Mouse (Mus musculus) thymus, postnatal 10 days (tissue): ENCODE measurements around the gene Unc5a.

Source experiments
- DNase-seq, 2 experiments: peaks; one replicate each; pipeline ENCODE4 v3.0.0; 2021; ENCODE audit warnings: low spot score in 2 of 2

The Unc5a gene

GRCm38 (mm10) chr13:54955695-54956471, 6.7 kb downstream of the Unc5a start:
- DNase-seq, result no peak

DNA sequence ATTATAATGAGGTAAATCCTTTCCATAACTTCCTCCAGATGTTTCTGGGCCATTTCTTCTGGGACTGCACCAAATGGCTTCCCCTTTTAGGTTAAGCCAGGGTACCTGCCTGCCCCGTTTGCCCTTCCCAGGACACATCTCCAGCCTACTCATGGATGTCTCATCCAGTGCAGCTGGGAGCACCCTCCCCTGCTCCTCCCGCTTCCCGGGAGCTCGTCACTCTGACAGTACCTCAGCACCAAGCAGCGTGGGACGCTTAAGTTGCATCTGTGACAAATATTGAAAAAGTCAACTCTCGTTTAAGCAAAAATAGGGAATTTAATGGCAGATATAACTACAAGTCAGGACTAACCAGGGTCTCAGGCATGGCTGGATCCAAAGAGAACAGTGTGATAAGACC, 8.1 kb downstream of the Unc5a start:
- no peak for DNase-seq

DNA sequence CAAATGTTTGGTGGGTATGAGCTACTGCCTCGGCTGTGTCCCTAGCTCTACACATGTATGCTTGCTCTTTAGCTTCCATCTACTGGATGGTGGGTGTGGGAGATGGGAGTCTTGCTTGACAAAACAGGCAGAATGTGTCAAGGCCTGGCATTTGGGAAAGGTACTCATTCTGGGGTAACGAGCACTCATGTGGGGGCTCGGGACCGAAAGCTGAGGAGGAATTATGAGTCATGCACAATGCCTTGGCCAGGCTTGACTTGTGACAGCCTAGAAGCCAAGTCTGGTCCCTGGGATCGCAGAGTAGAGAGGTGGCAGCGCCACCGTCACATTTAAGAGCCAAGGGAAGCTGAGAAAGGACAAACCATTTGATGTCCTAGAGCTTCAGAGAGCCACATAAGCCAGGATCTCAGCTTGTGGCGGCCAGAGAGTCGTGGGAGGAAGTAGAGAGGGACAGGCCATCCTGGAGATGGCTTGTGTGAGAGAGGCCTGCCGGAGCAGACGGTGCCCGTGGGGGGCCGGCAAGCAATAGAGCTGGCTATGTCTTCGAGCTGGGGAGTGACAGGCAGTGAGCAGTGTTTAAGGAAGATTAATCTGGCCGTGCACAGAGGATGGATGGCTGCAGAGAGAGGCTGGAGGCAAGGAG, 10.0 kb downstream of the Unc5a start:
- DNase-seq, result no peak

DNA sequence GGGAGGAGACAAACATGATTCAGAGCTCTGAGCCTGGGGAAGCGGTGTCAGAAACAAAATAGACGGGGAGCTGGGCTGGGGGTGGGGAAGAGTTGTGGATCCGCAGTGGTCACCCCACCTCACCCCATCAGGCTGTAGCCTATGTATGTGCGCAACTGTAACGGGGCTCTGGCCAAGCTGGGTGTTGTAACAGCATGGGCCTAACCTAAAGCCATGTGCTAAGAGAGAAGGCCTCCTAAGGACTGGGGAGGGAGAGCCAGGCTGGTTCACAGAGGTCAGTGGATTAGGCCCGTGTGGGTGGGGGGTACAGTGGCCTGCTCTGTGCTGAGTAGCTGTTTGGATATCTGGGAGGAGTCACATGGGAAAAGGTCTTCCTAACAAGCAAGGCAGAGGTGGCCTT, 10.6 kb downstream of the Unc5a start:
- DNase-seq, result no peak

- no peak for DNase-seq
Measured at GRCm38 (mm10) chr13:54960491-54960890, 11.3 kb downstream of the Unc5a start.

DNA sequence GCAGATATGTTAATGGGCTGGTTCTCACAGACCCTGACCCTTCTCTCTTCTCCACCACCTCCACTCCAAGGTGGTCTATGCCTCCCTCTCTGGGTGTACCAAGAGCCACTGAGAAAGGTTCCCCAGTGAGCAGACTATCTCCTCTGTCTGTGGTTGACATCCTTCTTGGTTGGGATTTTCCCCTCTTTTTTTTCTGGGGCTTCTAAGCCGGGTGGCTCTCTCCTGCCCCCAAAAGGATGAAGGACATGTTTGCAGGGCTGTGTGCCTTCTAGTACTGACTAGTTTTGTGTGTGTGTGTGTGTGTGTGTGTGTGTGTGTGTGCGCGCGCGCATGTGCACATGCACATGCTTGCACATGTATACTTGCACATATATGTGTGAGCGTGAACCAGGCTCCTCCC, 16.0 kb downstream of the Unc5a start:
- DNase-seq, result no peak

DNA sequence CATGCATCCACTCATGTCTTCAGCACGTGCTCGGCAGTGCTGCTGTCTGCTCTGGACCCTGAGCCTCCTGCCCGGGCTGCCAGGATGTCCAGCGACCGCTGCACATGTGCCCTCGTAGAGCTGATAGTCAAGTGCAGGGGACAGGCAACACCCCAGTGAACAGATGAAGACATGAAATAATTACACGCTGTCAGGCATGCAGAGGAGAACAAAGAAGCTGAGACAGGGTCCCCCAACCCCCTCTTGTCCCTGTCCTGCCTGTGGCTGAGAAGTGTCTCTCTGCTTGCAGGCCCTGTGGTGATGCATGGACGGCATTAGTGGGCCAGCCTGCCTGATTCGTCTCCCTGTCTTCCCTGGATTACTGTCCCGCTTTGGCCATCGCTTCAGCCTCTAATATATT, 18.3 kb downstream of the Unc5a start:
- DNase-seq, result no peak

GRCm38 (mm10) chr13:54968636-54969035, 19.4 kb downstream of the Unc5a start:
- no peak for DNase-seq

- no peak for DNase-seq
Measured at GRCm38 (mm10) chr13:54969513-54969912, 20.3 kb downstream of the Unc5a start.

DNA sequence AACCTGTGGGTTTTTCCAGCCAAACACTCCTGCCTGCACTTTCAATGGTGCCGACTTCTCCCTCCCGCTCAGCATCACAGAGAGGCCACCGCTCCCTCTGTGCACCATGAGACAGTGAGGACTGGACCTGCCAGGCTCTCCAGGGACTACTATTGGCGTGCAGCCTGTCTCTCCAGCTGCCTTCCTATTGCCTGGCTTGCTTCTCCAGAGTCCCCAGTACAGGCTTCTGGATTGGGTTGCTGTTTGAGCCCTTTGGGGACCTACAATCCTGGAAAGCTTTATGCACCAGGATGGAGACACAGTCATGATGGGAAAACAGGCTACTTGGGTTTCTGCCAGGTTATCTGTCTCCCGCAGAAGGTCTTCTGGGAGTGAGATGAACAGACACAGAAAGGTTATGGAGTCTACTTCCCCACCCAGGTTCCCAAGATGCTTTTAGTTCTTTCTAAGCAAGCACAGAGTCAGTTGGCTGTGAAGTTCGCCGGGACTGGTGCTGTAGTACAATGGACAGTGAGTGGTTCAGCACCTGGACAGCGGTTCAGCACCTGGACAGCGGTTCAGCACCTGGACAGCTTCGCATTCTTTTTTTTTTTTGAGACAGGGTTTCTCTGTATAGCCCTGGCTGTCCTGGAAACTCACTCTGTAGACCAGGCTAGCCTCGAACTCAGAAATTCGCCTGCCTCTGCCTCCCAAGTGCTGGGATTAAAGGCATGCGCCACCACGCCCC, 21.5 kb downstream of the Unc5a start:
- DNase-seq, result peak in 1 of 2 experiments; percentile 25

DNA sequence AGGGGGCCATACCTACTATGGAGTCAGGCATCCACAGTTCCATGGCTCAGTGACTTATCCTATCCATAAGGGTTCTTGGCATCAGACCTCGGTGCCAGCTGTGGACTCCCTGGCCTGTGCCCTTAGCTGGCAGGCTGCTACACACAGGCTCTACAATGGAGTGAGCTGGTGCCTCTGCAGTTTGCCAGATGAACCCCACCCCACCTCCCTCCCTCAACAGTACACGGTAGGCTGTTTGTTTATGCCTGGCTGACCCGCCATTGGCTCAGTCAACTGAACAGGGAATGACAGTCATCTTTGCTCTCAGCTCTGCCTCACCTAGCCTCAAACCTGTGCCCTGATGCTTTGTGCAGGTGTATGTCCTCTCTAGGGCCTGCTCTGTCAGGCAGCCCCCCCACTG, 26.3 kb downstream of the Unc5a start:
- no peak for DNase-seq

- no peak for DNase-seq
Measured at GRCm38 (mm10) chr13:54978804-54979203, 29.6 kb downstream of the Unc5a start.

DNA sequence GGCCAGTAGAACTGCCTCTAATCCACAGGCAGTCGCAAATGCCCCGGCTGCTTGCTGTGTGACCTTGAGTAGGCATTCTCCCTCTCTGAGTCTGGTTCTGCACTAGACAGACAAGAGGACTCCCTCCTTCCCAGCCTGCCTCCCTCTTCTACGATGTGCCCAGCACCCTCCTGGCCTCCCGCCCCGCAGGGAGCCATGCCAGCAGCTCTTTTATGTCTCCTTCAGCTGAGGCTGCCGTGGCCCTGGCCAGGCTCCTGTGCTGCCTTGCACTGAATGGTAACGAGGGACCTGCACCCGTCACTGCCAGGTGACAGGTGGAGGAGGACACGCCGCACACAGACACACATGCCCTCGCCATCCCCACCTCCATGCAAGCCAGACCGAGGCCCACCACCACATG, 31.7 kb downstream of the Unc5a start:
- no peak for DNase-seq

- no peak for DNase-seq
Measured at GRCm38 (mm10) chr13:54983001-54983400, 33.8 kb downstream of the Unc5a start.

DNA sequence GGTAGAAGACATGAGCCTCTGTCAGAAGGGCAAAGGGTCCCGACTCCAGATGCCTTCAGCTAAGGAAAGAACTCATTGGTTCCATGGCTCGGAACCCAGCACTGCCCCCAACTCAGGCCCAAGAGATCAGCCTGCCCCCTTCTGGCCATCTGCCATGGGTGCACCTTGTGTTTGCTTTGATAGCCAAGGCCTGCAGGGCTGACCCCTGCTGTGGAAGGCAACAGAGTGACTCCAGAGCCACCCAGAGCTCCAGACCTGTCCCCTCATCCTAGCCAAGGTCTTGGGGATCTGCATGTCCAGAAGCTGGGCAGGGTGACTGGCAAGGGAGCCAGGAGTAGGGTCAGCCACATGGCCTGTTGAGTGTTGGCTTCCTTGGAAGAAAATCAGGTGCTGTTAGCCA, 34.4 kb downstream of the Unc5a start:
- no peak for DNase-seq

DNA sequence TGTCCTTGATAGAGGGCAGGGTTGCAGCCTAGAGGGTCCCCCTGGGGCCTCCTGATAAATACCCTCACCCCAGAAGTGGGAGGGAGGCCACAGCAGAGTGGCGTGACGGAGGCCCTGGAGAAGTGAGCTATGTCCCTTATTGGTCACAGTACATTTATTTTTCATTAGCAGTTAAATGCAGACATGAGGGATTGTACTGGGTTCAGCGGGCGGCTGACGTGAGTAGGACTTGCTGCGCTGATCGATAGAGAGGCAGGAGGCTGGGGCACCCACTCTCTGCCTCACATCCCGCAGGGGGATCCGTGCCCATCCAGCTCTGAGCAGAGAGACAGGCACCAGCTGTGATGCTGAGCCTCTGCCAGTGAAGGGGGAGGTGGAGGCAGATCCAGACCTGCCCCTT, 38.2 kb downstream of the Unc5a start:
- DNase-seq, result no peak

DNA sequence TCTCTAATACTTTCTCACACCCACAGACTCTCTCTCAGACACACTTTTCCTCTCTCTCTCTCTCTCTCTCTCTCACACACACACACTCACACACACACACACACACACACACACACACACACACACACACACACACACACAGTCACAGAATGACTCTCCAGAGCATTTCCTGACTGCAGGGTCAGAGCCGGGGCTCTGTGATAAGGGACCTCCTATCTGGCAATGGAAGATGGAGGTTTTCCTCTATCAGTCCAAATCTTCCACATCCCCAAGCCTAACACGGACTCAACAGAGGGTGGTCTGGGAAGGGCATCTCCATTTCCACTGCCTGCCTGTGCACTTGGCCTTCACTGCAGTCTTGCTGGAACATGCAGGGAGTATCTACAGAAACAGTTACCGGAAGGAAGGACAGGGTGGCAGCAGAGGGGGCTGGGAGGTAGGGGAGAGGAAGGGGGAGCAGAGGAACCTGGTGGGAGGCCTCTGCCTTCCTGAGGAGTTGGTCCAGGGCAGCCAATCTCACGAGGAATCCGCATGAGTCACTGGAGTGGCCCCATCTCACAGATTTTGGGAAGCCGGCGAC, 39.1 kb downstream of the Unc5a start:
- DNase-seq, result no peak

- DNase-seq, result no peak
Measured at GRCm38 (mm10) chr13:54992215-54992614, 43.0 kb downstream of the Unc5a start.

GRCm38 (mm10) chr13:54994576-54994975, 45.4 kb downstream of the Unc5a start:
- no peak for DNase-seq

DNA sequence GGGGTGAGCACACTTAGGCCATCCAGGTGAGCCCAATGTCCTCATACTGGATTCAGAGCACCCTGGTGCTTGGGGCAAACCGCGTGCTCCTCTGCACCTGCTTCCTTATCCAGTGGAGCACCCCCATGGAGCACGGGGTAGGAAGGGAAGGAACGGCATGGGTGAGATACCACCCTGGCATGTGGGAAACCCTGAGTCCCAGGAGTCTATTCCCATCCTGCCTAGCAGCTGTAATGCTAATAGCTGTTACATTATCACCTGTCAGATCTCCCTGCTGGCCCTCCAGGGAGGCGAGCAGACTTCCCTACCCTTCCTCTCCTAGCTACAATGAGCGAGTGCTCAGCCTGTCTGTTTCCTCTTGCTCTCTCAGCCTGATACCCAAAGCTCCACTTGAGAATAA, 46.0 kb downstream of the Unc5a start:
- no peak for DNase-seq

DNA sequence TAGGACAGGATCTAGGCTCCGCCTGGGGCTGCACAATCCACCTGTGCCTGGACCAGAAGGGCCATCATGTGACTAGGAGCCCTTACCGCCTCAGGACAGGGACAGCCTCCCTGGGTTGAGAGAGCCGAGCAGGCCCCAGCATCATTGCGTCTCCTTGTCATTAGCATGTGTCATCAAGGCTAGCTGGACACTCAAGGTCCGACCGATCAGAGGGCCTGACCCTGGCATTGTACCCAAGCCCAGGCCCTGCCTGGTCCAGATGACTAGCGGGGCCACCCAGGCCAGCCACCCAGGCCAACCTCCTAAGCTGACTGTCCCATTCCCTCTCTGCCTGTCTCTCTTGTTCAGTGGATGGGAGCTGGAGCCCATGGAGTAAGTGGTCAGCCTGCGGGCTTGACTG, 48.4 kb downstream of the Unc5a start:
- DNase-seq, result no peak

GRCm38 (mm10) chr13:55000433-55000832, 51.2 kb downstream of the Unc5a start:
- no peak for DNase-seq

- no peak for DNase-seq
Measured at GRCm38 (mm10) chr13:55002090-55002489, 52.9 kb downstream of the Unc5a start.
